Mouse (Mus musculus): ENCODE measurements around the gene Snx30.
A peak's percentile ranks its signal among the peaks of the same experiment; 100 is the strongest.

Snx30 gene

GRCm38 (mm10) chr4:59795788-59796455 is 9.7 kb upstream of the Snx30 start:
- no peak for DNase-seq

DNA sequence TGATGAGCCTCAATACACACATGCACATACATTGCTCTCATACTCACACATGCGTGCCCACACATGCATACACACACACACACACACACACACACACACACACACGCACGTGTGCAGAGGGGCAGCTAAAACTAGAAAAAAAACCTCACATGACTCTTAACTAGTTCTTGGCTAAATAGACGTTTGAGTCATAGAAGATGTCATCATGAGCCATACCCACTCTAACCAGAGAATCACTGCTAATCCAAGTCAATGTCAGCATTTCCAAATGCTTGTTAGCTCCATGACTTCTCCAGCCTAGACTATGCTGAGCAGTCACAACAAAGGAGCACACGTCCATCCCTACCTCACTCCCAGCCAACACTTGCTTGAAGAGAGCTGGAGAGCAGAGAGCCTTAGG is 5.5 kb upstream of the Snx30 start:
- DNase-seq, result no peak

DNA sequence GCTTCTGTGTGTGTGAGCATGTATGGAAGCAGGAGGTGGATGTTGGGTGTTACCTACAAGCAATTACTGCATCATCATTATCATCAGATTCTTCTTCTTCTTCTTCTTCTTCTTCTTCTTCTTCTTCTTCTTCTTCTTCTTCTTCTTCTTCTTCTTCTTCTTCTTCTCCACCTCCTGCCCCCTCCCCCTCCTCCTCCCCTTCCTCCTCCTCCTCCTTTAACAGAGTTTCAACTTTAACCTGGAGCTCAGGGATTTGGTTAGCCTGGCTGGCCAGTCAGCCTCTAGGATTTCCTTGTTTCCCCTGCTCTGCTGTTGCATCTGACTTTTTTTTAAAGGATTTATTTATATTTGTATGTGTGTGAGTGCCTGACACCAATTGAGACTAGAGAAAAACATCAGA is 4.2 kb upstream of the Snx30 start, which contains the start of gene Inip:
Inip (minus strand) TSS at position 101 of the 400 bp plus-strand sequence.
- DNase-seq, result no peak

GRCm38 (mm10) chr4:59802107-59802506 is 3.5 kb upstream of the Snx30 start:
- no peak for DNase-seq

- no peak for DNase-seq
These were observed 2.8 kb upstream of the Snx30 start for GRCm38 (mm10) chr4:59802792-59803191.

DNA sequence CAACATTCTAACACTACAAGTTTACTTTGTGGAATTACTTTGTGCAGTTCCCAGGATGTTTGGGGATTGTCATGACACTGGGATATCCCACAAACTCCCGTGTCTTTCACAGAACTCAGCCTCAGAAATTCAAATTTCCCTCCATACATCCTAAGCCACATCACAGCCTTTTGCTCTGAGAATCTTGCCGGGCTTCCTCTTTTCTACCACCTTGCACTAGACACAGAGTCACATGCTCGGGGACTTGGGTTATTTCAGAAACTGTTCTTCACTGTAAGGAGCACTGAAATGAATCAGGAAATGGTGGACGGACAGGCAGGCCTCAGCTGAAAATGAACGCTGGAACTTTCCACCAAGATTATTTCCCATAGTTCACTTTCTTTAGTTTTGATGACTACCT is 2.3 kb upstream of the Snx30 start:
- DNase-seq, result no peak

GRCm38 (mm10) chr4:59804754-59805153 is 886 bp upstream of the Snx30 start:
- DNase-seq, result no peak

DNA sequence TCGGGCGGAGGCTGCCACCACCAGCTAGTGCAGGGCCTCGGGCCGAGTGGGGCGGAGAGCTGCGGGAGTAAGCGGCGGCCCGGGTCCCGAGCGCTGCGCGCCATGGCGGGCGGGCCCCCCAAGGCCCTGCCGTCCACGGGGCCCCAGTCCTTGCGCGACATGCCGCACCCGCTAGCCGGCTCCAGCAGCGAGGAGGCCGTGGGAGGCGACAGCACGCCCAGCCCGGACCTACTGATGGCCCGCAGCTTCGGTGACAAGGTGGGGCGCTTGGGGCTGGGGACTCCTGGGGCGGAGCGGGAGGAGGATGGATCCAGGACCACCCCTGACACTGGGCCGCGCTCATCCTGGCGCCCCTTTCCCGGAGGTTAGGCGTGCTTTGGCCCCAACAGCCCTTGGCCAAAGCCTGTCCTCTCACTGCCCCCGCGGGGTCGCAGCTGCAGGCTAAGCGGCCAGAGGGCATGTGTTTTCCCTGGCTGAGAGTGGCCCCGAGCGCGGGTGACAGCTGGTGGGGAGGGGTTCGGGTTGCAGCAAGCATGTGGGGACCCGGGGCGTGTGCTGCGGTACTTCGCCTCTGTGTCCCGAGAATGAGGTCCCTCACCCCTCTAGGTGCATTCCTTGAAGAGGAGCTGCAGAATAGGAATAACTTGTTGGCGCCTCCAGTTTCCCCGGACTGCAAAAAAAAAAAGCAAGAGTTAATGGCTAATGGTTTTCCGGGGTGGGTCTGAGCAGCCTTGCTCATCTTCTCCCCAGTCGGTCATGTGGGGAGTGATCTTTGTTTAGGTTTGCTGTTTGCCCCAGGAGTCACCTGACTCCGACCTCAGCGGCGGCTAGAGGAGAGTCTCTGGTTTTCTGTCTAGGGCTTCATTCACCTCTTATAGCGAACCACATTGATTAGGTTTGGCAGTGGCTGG is 583 bp downstream of the Snx30 start:
- peak; percentile 44 for DNase-seq

DNA sequence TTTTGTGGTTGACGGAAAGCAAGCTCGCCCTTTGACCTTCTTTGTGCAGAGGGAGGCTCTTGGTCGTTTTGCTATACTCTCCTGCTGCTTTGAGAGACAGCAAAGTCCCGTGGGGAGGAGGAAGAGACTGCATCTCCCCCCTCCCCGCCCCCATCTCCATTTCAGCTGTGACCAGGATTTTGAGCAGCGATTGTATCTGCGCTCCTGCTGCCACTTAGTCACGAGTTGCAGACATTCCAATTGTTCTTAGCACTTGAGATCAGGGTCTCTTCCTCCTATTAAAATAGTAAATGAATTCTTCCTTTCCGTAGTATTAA is 1.2 kb downstream of the Snx30 start:
- no peak for DNase-seq

GRCm38 (mm10) chr4:59807521-59807920 is 1.9 kb downstream of the Snx30 start:
- no peak for DNase-seq

- peak; percentile 50 for DNase-seq
These were observed 2.8 kb downstream of the Snx30 start for GRCm38 (mm10) chr4:59808396-59808795.

GRCm38 (mm10) chr4:59814094-59814493 is 8.5 kb downstream of the Snx30 start:
- DNase-seq, result no peak

GRCm38 (mm10) chr4:59815121-59815810 is 9.6 kb downstream of the Snx30 start:
- no peak for DNase-seq

- no peak for DNase-seq
These were observed 10.4 kb downstream of the Snx30 start for GRCm38 (mm10) chr4:59816016-59816415.

DNA sequence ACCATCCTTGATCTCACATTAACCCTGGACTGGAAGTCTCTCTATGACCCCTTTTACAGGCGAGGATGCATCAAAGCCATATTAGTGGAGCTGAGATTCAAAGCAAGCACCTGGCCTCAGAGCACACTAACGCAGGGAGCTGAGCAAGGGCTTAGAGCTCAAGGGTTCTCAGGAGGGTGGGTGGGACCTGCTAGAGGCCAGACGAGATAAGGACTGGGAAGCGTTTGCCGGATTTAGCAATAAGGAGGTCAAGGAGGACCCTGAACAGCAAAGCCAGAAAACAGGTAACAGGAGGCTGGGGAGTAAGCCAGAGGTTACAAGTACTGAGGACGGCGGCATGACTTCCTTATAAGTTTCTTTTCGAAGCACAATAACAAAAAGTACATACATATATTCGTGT is 10.8 kb downstream of the Snx30 start:
- no peak for DNase-seq

- DNase-seq, result no peak
These were observed 12.2 kb downstream of the Snx30 start for GRCm38 (mm10) chr4:59817790-59818189.

DNA sequence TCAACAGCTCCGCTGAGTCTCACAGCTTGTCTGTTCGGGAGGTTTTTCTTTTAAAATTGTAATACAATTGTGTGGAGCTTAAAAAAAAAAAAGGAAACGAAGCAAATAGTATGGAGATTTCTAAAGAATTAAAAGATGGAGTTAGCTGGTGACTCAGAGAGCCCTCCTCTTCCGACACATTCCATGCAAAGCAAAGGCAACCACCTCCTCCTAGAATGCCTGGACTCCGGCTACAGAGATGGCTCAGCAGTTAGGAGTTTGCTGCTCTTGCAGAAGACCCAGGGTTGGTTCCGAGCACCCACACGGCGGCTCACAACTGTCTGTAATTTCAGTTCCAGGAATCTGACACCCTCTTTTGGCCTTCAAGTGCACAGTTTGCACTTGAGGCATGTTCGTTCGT is 12.9 kb downstream of the Snx30 start:
- no peak for DNase-seq

- peak; percentile 43 for DNase-seq
These were observed 13.4 kb downstream of the Snx30 start for GRCm38 (mm10) chr4:59819054-59819472.

- peak; percentile 32 for DNase-seq
These were observed 13.9 kb downstream of the Snx30 start for GRCm38 (mm10) chr4:59819477-59820022.

DNA sequence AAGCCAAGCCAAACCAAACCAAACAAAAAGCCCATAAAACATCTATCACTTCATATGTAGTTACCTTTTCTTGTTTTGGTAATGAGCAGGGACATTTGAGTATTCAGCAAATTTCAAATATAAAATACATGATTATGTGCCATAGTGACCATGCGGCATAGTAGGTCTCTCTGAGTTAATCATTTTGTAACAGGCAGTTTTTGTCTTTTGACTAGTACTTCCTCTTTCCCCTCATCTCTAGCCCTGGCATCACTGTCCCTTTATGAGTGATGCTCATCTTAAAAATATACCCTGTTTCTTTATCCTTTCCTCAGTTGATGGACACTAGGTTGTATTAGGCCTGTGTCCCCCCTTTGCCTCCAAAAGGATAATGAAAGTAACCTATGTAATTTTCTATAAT is 15.9 kb downstream of the Snx30 start:
- DNase-seq, result no peak

DNA sequence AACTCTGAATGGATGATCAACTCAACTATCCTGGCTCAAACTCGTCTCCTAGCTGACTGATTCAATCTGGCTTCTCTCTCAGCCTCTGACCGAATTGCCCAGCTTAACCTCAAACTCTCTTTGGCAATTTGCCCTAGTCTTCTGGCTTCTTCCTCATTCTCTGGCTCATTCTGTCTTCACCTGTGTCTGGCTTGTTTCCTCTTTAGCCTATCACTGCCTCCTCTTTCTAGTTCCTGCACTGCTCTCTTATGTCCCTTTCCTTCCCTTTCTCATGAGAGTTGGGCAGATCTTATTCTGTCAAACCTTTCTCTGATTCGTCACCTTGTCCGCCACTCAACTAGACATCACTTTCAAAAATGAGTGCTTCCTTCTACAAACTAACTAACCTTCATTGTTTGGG is 16.5 kb downstream of the Snx30 start:
- DNase-seq, result peak; percentile 57

DNA sequence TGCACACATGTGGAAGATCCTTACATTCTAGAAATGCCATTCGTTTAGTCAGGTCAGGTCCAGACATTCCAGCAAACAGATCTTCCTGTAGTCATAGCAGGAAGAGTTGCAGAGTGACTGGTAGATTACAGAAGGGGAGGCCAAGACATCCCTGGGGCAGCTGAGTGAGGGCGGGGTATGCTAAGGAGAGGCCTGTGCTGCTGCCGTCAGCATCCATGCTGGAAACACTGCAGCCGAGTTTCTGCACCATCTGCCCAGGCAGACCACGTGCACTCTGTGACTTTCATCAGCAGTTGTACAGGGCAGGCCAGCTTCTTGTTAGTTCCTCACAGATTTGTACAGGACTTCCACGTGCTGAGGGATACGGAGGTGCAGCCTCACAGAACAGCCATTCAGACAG is 17.8 kb downstream of the Snx30 start:
- DNase-seq, result no peak

DNA sequence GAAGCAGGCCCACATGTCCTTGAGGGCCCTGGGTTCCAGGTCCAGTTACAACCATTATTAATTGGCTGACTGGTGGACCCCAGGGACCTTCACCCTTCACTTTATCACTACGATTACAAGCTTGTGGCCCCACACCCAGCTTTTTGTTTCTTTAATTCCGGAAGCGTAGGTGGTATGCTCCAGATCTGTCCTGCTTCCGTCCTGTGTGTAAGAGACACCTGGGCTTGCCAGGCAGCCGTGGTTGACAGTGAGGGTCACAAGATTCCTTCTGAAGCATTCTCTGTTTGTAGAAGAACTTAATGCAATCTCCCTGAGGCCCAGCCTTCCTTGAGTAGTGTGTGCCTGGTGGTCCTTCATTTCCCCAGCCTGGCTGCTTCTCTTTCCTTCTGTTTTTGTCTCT is 19.2 kb downstream of the Snx30 start:
- peak; percentile 40 for DNase-seq

Data from thymus, postnatal 4 days (tissue).